Mouse (Mus musculus): ENCODE data around the gene Marc1. TPM values are rescaled to one million over a fixed set of nuclear protein-coding genes. Genes with fewer than 3 reads are reported as not detected.

Gene Marc1
- polyA plus RNA-seq, 1 experiment = not detected

- Histone ChIP-seq H3K27ac (ENCODE audit: control insufficient read depth, insufficient read depth, low read depth, low read length) (peak overlapping the region; percentile 59; the same call in 1 of the 2 replicates), H3K4me3 (ENCODE audit: control insufficient read depth, low read depth, low read length) (no peak overlapping the region), H3K4me1 (ENCODE audit: control insufficient read depth, insufficient read depth, low read length) (peaks cover 3% of the 10 kb centered on the region), H3K36me3 (ENCODE audit: control insufficient read depth, insufficient read depth, low read length) (no peaks in the 10 kb centered on the region), H3K27me3 (ENCODE audit: control insufficient read depth, insufficient read depth, low read length) (no peaks in the 10 kb centered on the region)
- TF ChIP-seq CTCF (IDR thresholded peaks at IDR 0.05; ENCODE audit: control insufficient read depth, insufficient read depth, insufficient replicate concordance, low read depth, low read length) (no peak), POLR2A (IDR thresholded peaks at IDR 0.05; ENCODE audit: control insufficient read depth, low read depth, low read length) (no peak; the same call in 1 of the 2 replicates)
Measured at GRCm38 (mm10) chr1:184851166-184851565, 40.1 kb upstream of the Marc1 start.

- Histone ChIP-seq H3K27me3 (ENCODE audit: control insufficient read depth, insufficient read depth, low read length) (no peaks in the 10 kb centered on the region), H3K4me1 (ENCODE audit: control insufficient read depth, insufficient read depth, low read length) (peaks cover 3% of the 10 kb centered on the region), H3K36me3 (ENCODE audit: control insufficient read depth, insufficient read depth, low read length) (no peaks in the 10 kb centered on the region), H3K4me3 (ENCODE audit: control insufficient read depth, low read depth, low read length) (no peak overlapping the region), H3K27ac (ENCODE audit: control insufficient read depth, insufficient read depth, low read depth, low read length) (no peak overlapping the region)
- no peak for TF ChIP-seq POLR2A (IDR thresholded peaks at IDR 0.05; ENCODE audit: control insufficient read depth, low read depth, low read length)
- no peak for TF ChIP-seq CTCF (IDR thresholded peaks at IDR 0.05; ENCODE audit: control insufficient read depth, insufficient read depth, insufficient replicate concordance, low read depth, low read length)
Measured at GRCm38 (mm10) chr1:184846973-184847372, 35.9 kb upstream of the Marc1 start.

DNA sequence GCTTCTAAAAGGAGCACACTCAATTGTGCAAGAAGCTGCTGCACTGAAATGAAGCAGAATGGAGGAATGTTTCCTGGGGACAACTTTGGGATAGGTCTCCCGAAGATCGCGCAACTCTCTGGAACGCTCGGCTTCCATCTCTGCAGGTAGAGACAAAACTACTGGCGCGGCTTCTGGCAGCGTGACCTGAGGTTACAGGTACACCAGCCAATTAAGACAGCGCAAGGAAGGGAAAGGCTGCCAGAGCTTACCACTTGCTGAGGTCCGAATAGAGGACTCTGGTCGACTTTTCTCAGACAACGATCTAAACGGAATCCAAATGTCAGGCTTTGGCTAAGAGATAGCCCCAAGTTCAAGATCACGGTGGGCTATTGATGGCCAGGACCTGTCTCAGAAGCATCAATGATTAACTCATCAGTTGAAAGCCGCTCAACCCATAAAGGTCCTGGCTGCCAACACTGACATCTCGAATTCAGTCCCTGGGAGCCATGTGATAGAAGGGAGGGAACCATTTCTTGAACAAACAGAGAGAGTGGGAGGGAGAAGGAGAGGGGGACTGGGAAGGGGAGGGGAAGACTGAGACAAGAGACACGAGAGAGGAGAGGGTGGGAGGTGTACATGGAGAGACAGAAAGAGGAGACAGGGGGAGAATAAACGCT is 35.1 kb upstream of the Marc1 start, which contains the start of gene Marc2:
Marc2 (minus strand) TSS at position 360 of the 659 bp plus-strand sequence.
- Histone ChIP-seq H3K4me1 (ENCODE audit: control insufficient read depth, insufficient read depth, low read length) (peaks cover 2% of the 10 kb centered on the region), H3K36me3 (ENCODE audit: control insufficient read depth, insufficient read depth, low read length) (no peaks in the 10 kb centered on the region), H3K27me3 (ENCODE audit: control insufficient read depth, insufficient read depth, low read length) (no peaks in the 10 kb centered on the region), H3K27ac (ENCODE audit: control insufficient read depth, insufficient read depth, low read depth, low read length) (peak within 1 kb of the TSS; percentile 80), H3K4me3 (ENCODE audit: control insufficient read depth, low read depth, low read length) (peak within 1 kb of the TSS; percentile 87)
- TF ChIP-seq CTCF (IDR thresholded peaks at IDR 0.05; ENCODE audit: control insufficient read depth, insufficient read depth, insufficient replicate concordance, low read depth, low read length) = no peak
- no peak for TF ChIP-seq POLR2A (IDR thresholded peaks at IDR 0.05; ENCODE audit: control insufficient read depth, low read depth, low read length)

- H3K4me3 ChIP-seq (ENCODE audit: control insufficient read depth, low read depth, low read length) = peak overlapping the region; percentile 87
- no peaks in the 10 kb centered on the region; the same call in 1 of the 2 replicates for H3K4me1 ChIP-seq (ENCODE audit: control insufficient read depth, insufficient read depth, low read length)
- peak overlapping the region; percentile 80 for H3K27ac ChIP-seq (ENCODE audit: control insufficient read depth, insufficient read depth, low read depth, low read length)
- TF ChIP-seq CTCF (IDR thresholded peaks at IDR 0.05; ENCODE audit: control insufficient read depth, insufficient read depth, insufficient replicate concordance, low read depth, low read length) = no peak
- TF ChIP-seq POLR2A (IDR thresholded peaks at IDR 0.05; ENCODE audit: control insufficient read depth, low read depth, low read length) = peak; percentile 88
- no peaks in the 10 kb centered on the region for H3K36me3 ChIP-seq (ENCODE audit: control insufficient read depth, insufficient read depth, low read length)
- no peaks in the 10 kb centered on the region for H3K27me3 ChIP-seq (ENCODE audit: control insufficient read depth, insufficient read depth, low read length)
Measured at GRCm38 (mm10) chr1:184845111-184846071, 34.3 kb upstream of the Marc1 start.

- Histone ChIP-seq H3K4me1 (ENCODE audit: control insufficient read depth, insufficient read depth, low read length) (no peaks in the 10 kb centered on the region; the same call in 1 of the 2 replicates), H3K27me3 (ENCODE audit: control insufficient read depth, insufficient read depth, low read length) (no peaks in the 10 kb centered on the region), H3K4me3 (ENCODE audit: control insufficient read depth, low read depth, low read length) (peak overlapping the region; percentile 87), H3K27ac (ENCODE audit: control insufficient read depth, insufficient read depth, low read depth, low read length) (no peak overlapping the region), H3K36me3 (ENCODE audit: control insufficient read depth, insufficient read depth, low read length) (no peaks in the 10 kb centered on the region)
- no peak for TF ChIP-seq POLR2A (IDR thresholded peaks at IDR 0.05; ENCODE audit: control insufficient read depth, low read depth, low read length)
- TF ChIP-seq CTCF (IDR thresholded peaks at IDR 0.05; ENCODE audit: control insufficient read depth, insufficient read depth, insufficient replicate concordance, low read depth, low read length) = no peak
Measured at GRCm38 (mm10) chr1:184844326-184845066, 33.4 kb upstream of the Marc1 start.

DNA sequence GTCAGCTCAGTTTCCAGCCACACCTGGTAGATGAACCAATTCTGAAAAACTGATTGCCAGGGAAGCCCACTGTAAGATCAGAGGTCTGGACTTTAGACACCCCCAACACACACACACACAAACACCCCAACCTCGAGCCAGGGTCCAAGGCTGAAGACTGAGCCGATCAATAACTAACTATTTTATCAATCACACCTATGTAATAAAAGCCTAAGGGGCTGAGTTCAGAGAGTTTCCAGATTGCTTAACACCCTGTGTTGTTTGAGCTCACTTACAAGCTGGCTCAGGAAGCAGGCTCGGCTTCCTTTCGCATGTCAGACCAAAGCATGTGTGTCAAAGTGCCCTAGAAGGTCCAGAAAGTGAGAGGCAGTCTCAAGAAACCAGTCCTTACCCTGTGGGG is 26.5 kb upstream of the Marc1 start:
- Histone ChIP-seq H3K36me3 (ENCODE audit: control insufficient read depth, insufficient read depth, low read length) (no peaks in the 10 kb centered on the region), H3K4me1 (ENCODE audit: control insufficient read depth, insufficient read depth, low read length) (no peaks in the 10 kb centered on the region), H3K27me3 (ENCODE audit: control insufficient read depth, insufficient read depth, low read length) (no peaks in the 10 kb centered on the region), H3K4me3 (ENCODE audit: control insufficient read depth, low read depth, low read length) (no peak overlapping the region), H3K27ac (ENCODE audit: control insufficient read depth, insufficient read depth, low read depth, low read length) (no peak overlapping the region)
- TF ChIP-seq CTCF (IDR thresholded peaks at IDR 0.05; ENCODE audit: control insufficient read depth, insufficient read depth, insufficient replicate concordance, low read depth, low read length) (no peak), POLR2A (IDR thresholded peaks at IDR 0.05; ENCODE audit: control insufficient read depth, low read depth, low read length) (no peak)

All from testis, adult 2 months (tissue).